Mouse (Mus musculus) MEL-GATA-1-ER (cell line): ENCODE data around the gene Slc6a17.

Experiments used
- DNase-seq: peaks from one replicate; pipeline ENCODE4 v3.0.0-alpha.2; 2012; ENCODE audit warnings: low read depth; ENCODE audit errors: extremely low read depth

Gene Slc6a17

GRCm38 (mm10) chr3:107468106-107468505 lies 49.7 kb downstream of the Slc6a17 start:
- no peak for DNase-seq

- peak; percentile 34 for DNase-seq
These were observed 51.2 kb downstream of the Slc6a17 start for GRCm38 (mm10) chr3:107466577-107466976.

GRCm38 (mm10) chr3:107462160-107462559 lies 55.7 kb downstream of the Slc6a17 start:
- DNase-seq, result peak; percentile 37

- no peak for DNase-seq
These were observed 57.9 kb downstream of the Slc6a17 start for GRCm38 (mm10) chr3:107459773-107460431.

GRCm38 (mm10) chr3:107459196-107459772 lies 58.5 kb downstream of the Slc6a17 start, which contains the start of gene Kcnc4:
Kcnc4 (minus strand) TSS chr3:107459552.
- no peak for DNase-seq

- no peak for DNase-seq
These were observed 59.2 kb downstream of the Slc6a17 start for GRCm38 (mm10) chr3:107458528-107459195.

- DNase-seq, result no peak
These were observed 59.7 kb downstream of the Slc6a17 start for GRCm38 (mm10) chr3:107458104-107458503.

- no peak for DNase-seq
These were observed 63.5 kb downstream of the Slc6a17 start for GRCm38 (mm10) chr3:107454280-107454679.

- no peak for DNase-seq
These were observed 71.0 kb downstream of the Slc6a17 start for GRCm38 (mm10) chr3:107446822-107447221.

GRCm38 (mm10) chr3:107443866-107444265 lies 74.0 kb downstream of the Slc6a17 start:
- no peak for DNase-seq

- no peak for DNase-seq
These were observed 75.6 kb downstream of the Slc6a17 start for GRCm38 (mm10) chr3:107442191-107442590.

GRCm38 (mm10) chr3:107441306-107441705 lies 76.5 kb downstream of the Slc6a17 start:
- DNase-seq, result no peak

- DNase-seq, result no peak
These were observed 78.5 kb downstream of the Slc6a17 start for GRCm38 (mm10) chr3:107439280-107439679.

- DNase-seq, result no peak
These were observed 80.2 kb downstream of the Slc6a17 start for GRCm38 (mm10) chr3:107437666-107438065.

GRCm38 (mm10) chr3:107436434-107436833 lies 81.4 kb downstream of the Slc6a17 start:
- no peak for DNase-seq

GRCm38 (mm10) chr3:107433614-107434013 lies 84.2 kb downstream of the Slc6a17 start:
- DNase-seq, result no peak

GRCm38 (mm10) chr3:107431268-107431667 lies 86.5 kb downstream of the Slc6a17 start:
- DNase-seq, result no peak

- DNase-seq, result no peak
These were observed 93.4 kb downstream of the Slc6a17 start for GRCm38 (mm10) chr3:107424258-107425041.

GRCm38 (mm10) chr3:107420156-107420555 lies 97.7 kb downstream of the Slc6a17 start:
- no peak for DNase-seq
